Mouse (Mus musculus) lung, embryonic 16.5 days (tissue): ENCODE results near the gene Txndc17. TPM values are rescaled to one million over a fixed set of nuclear protein-coding genes. Genes with fewer than 3 reads are reported as not detected.

ENCODE experiments used
- ATAC-seq: fragments of 200-750 bp; cut with Nextera tagmentation; 2 replicates; pipeline ENCODE4 v1.8.0; 2017; ENCODE audit warnings: low read depth, mild to moderate bottlenecking, moderate library complexity
- H3K27ac ChIP-seq: fragments of 300-500 bp; sonication (generic); 2 replicates; pipeline ENCODE4 v1.5.1; 2014; ENCODE audit warnings: mild to moderate bottlenecking, control low read depth, low read length
- H3K27me3 ChIP-seq: fragments of 300-500 bp; sonication (generic); 2 replicates; pipeline ENCODE4 v1.6.1; 2014; ENCODE audit warnings: low read depth, low read length, mixed read lengths; ENCODE audit not compliant: control insufficient read depth, insufficient read depth
- H3K36me3 ChIP-seq: fragments of 300-500 bp; sonication (generic); 2 replicates; pipeline ENCODE4 v1.6.1; 2014; ENCODE audit warnings: low read length; ENCODE audit not compliant: control insufficient read depth, insufficient read depth
- H3K4me1 ChIP-seq: fragments of 300-500 bp; sonication (generic); replicated peaks from 2 replicates; pipeline ENCODE4 v1.6.1; 2014; ENCODE audit warnings: low read length, mixed read lengths; ENCODE audit not compliant: control insufficient read depth, insufficient read depth
- H3K4me2 ChIP-seq: fragments of 300-500 bp; sonication (generic); 2 replicates; pipeline ENCODE4 v1.6.1; 2014; ENCODE audit warnings: low read depth, low read length, control low read depth
- H3K4me3 ChIP-seq: fragments of 300-500 bp; sonication (generic); 2 replicates; pipeline ENCODE4 v1.5.1; 2014; ENCODE audit warnings: mild to moderate bottlenecking, low read length, control low read depth
- H3K9ac ChIP-seq: fragments of 300-500 bp; sonication (generic); 2 replicates; pipeline ENCODE4 v1.6.1; 2014; ENCODE audit warnings: low read length, control low read depth
- H3K9me3 ChIP-seq: fragments of 300-500 bp; sonication (generic); 2 replicates; pipeline ENCODE4 v1.6.1; 2016; ENCODE audit warnings: low read length; ENCODE audit not compliant: control insufficient read depth
- WGBS: fragments of 180-500 bp; shearing (Covaris S2); extraction: QIAGEN DNeasy Blood & Tissue Kit; methylation state at CpG from one replicate; pipeline ENCODE4 v1.1.7; 2014; 5-methylcytosine and 5-hydroxymethylcytosine counted together
- polyA plus RNA-seq: library from polyadenylated mRNA; unstranded; fragments of >200 nt; fragmentation: Nextera tagmentation; extraction: Ambion mirVana; gene quantifications from 2 replicates; pipeline ENCODE4 v1.2.1, GENCODE M21; 2015

The Txndc17 gene
- polyA plus RNA-seq, 1 experiment from 2014 or later: 178 TPM

DNA sequence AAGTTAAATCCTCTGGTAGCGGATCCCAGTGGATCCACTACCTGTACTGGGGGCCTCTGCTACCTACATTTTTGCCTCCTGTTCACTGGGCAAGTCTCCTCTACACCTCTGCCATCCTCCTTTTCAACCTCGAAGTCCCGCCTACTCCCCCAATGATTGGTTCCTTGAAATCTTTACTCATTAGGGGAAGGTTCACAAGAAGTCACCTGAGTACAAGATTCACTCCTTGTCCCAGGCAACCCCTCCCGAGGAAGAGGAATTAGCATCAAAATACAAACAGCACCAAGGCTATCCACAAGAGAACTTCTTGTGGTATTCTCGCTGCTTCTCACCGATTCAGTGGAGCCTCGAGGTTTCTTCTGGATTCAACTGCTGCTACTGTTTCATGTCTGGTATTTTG, 24.7 kb downstream of the Txndc17 start:
- Histone ChIP-seq H3K4me2 (no peak overlapping the region), H3K27me3 (no peaks in the 10 kb centered on the region), H3K9ac (no peak overlapping the region), H3K4me3 (no peak overlapping the region), H3K36me3 (no peaks in the 10 kb centered on the region), H3K4me1 (no peaks in the 10 kb centered on the region), H3K27ac (no peak overlapping the region), H3K9me3 (no peaks in the 10 kb centered on the region)
- whole genome bisulfite sequencing: 82% methylated on average over 7 of the region's 7 CpGs
- no peak for ATAC-seq

DNA sequence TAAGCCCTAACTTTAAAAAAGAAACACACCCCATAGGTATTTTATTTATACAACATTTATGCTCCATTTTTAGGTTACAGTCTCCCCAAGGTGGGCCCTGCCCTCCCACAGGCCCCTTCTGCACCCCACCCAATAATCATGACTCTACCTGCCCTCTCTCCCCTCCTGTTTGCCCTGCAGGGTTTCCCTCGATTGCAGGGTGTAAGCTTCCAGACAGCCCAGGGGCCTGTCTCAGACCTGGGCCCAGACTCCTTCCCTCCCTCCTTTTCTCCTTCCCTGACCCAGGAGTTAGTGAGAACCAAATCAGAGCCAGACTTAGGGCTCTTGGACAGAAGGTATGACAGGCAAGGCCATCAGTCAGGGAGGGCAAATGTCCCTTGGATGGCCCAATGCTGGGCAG, 25.6 kb downstream of the Txndc17 start:
- H3K27ac ChIP-seq: no peak overlapping the region
- no peak overlapping the region for H3K4me2 ChIP-seq
- 56% methylated on average over 1 of the region's 1 CpGs for WGBS
- no peaks in the 10 kb centered on the region for H3K27me3 ChIP-seq
- H3K9me3 ChIP-seq: no peaks in the 10 kb centered on the region
- H3K4me1 ChIP-seq: no peaks in the 10 kb centered on the region
- H3K36me3 ChIP-seq: no peaks in the 10 kb centered on the region
- H3K9ac ChIP-seq: no peak overlapping the region
- no peak for ATAC-seq
- no peak overlapping the region for H3K4me3 ChIP-seq

DNA sequence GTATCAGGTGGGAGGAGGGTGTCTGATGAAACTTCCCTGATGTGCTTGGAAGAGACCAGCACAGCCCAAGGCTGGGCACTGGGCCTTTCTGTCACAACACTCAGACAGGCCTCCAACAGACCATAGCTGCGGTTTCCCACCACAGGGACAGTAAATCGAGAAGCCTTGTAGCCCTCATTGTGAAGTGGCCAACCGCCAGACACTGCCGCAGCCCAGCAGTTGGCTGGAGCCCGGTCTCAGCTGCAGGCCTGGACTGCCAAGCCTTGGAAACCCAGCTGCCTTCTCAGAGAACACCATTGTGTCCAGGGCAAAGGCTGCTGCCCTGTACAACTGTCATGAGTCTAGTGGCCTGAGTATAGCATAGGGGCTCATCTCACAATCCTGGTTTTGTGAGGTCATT, 26.7 kb downstream of the Txndc17 start:
- Histone ChIP-seq H3K27me3 (no peaks in the 10 kb centered on the region), H3K4me3 (no peak overlapping the region), H3K4me2 (no peak overlapping the region), H3K27ac (no peak overlapping the region), H3K36me3 (no peaks in the 10 kb centered on the region), H3K9me3 (no peaks in the 10 kb centered on the region), H3K9ac (no peak overlapping the region), H3K4me1 (no peaks in the 10 kb centered on the region)
- ATAC-seq: no peak
- WGBS: 47% methylated on average over 5 of the region's 5 CpGs

DNA sequence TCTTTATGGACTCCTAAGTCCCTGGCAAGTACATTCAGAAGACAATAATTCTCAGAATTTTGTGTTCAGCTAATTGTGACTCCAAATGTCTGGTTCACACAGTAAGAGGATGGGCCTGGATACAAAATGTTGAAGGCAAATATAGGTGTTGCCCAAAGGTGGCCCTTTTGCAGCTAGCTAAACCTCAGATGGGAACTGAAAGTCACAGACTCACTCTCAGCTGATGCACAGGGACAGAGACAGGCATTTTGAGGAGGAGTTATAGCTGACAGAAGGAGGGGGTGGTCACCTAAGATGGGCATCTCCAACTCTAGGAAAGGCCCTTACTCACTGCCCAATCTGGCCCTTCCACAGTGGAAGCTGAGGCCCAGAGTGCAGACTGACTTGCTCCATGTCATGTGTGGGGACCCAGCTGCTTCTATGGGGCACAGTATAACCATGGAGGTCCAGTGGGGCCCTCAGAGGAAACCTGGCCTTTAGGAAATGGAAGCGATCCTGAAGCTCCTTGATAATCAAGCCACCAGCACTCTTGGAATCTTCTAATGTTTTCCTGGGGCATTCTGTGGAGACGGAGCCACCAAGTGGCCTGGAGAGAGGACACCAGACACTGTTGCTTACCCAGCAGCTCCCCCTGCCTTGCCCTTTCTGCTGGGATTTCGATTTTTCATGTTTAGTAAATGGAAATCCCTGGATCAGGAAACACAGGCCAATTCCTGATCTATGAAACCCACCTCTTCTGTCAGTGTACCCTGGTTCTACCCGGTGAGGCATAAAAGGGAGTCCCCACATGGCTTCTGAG, 32.9 kb downstream of the Txndc17 start:
- WGBS: 61% methylated on average over 4 of the region's 4 CpGs
- H3K9me3 ChIP-seq: no peaks in the 10 kb centered on the region
- no peaks in the 10 kb centered on the region for H3K4me1 ChIP-seq
- no peak overlapping the region for H3K9ac ChIP-seq
- no peaks in the 10 kb centered on the region for H3K36me3 ChIP-seq
- no peaks in the 10 kb centered on the region for H3K27me3 ChIP-seq
- H3K27ac ChIP-seq: no peak overlapping the region
- no peak for ATAC-seq
- H3K4me3 ChIP-seq: no peak overlapping the region
- no peak overlapping the region for H3K4me2 ChIP-seq

DNA sequence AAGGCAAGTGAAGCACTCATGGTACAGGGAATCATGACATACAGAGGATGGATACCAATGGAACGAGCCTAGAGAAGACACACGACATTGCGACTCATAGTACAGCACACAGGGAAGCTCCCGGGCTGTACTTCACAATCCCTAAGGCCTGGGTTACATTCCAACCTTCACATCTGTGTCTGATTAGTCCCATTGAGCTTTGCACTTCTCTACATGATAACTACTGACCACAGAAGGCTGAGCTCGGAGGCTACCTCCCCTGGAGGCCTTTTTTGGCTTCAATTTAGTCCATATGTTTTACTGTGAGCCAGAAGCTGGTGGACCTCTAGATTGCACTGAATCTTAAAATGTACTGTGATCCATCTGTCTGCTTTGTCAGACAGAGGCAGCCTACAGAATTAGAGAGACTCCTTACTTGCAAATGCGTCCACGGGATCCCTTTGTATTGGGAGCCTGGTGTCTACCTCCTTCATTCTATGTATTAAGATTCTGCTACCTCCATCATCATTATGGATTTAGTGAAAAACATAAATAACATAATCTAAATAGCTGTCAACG, 37.9 kb downstream of the Txndc17 start:
- Histone ChIP-seq H3K4me2 (no peak overlapping the region), H3K9ac (no peak overlapping the region), H3K4me1 (no peaks in the 10 kb centered on the region), H3K9me3 (no peaks in the 10 kb centered on the region), H3K4me3 (no peak overlapping the region), H3K27me3 (no peaks in the 10 kb centered on the region), H3K36me3 (no peaks in the 10 kb centered on the region), H3K27ac (no peak overlapping the region)
- WGBS: 77% methylated on average over 8 of the region's 8 CpGs
- no peak for ATAC-seq

DNA sequence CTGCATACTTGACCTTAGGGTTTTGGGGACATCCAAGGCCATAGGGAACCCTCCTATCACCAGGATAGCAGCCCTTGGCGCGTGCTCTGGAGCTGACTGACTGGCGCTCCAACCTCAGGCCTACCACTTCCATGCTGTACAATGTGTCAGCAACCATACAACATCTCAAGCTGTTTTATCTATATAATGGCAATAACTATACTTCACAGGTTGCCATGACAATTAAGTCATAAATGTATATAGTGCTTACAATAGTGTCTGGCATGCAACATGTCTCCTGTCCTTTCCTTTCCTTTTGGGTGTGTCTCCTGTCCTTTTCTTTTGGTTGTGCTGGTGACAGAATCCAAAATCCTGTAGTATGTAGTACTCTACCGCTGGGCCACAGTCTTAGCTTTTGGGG, 48.3 kb downstream of the Txndc17 start:
- Histone ChIP-seq H3K4me2 (no peak overlapping the region), H3K27ac (no peak overlapping the region), H3K4me3 (no peak overlapping the region), H3K4me1 (no peaks in the 10 kb centered on the region), H3K36me3 (no peaks in the 10 kb centered on the region), H3K9ac (no peak overlapping the region), H3K27me3 (no peaks in the 10 kb centered on the region), H3K9me3 (no peaks in the 10 kb centered on the region)
- 82% methylated on average over 4 of the region's 4 CpGs for WGBS
- no peak for ATAC-seq

- H3K27ac ChIP-seq: no peak overlapping the region
- no peaks in the 10 kb centered on the region for H3K4me1 ChIP-seq
- H3K27me3 ChIP-seq: no peaks in the 10 kb centered on the region
- no peak overlapping the region for H3K9ac ChIP-seq
- H3K9me3 ChIP-seq: no peaks in the 10 kb centered on the region
- no peak overlapping the region for H3K4me2 ChIP-seq
- H3K36me3 ChIP-seq: no peaks in the 10 kb centered on the region
- ATAC-seq: no peak
- no peak overlapping the region for H3K4me3 ChIP-seq
- whole genome bisulfite sequencing: 65% methylated on average over 2 of the region's 2 CpGs
These were observed 49.1 kb downstream of the Txndc17 start for GRCm38 (mm10) chr11:72256441-72256840.

Other genes with a start within 250 kb of the Txndc17 start
- gene Aipl1, start 170.0 kb upstream of the Txndc17 start, polyA plus RNA-seq: 0.44 and 0.64 TPM in 2 replicates
- 133 and 138 TPM in 2 replicates for gene Pimreg, start 165.5 kb upstream of the Txndc17 start, polyA plus RNA-seq
- gene Pitpnm3, start 71.8 kb upstream of the Txndc17 start, polyA plus RNA-seq: 2.3 and 2.9 TPM in 2 replicates
- gene Gm43951, start 707 bp upstream of the Txndc17 start, polyA plus RNA-seq: 0.11 and 0.16 TPM in 2 replicates
- 16.1 and 17.0 TPM in 2 replicates for gene 4933427D14Rik, start 88 bp upstream of the Txndc17 start, polyA plus RNA-seq
- 48.1 and 51.4 TPM in 2 replicates for gene Med31, start 8.0 kb downstream of the Txndc17 start, polyA plus RNA-seq
- gene Slc13a5, start 59.7 kb downstream of the Txndc17 start, polyA plus RNA-seq: 0.35 TPM in 1 of 2 replicates, not detected in the other
- gene Xaf1, start 94.1 kb downstream of the Txndc17 start, polyA plus RNA-seq: 7.3 and 7.4 TPM in 2 replicates
- not detected in 2 replicates for gene Fbxo39, start 106.9 kb downstream of the Txndc17 start, polyA plus RNA-seq
- 17.8 and 22.4 TPM in 2 replicates for gene Tekt1, start 154.9 kb downstream of the Txndc17 start, polyA plus RNA-seq
- 133 and 136 TPM in 2 replicates for gene Smtnl2, start 204.2 kb downstream of the Txndc17 start, polyA plus RNA-seq
- gene Ggt6, start 228.0 kb downstream of the Txndc17 start, polyA plus RNA-seq: 0.19 TPM in 1 of 2 replicates, not detected in the other
- gene Mybbp1a, start 233.8 kb downstream of the Txndc17 start, polyA plus RNA-seq: 106 and 126 TPM in 2 replicates